Mouse (Mus musculus) central nervous system, embryonic 18 days (tissue): ENCODE measurements around the gene Tnip1. TPM values are rescaled to one million over a fixed set of nuclear protein-coding genes. Genes with fewer than 3 reads are reported as not detected.

Experiments used
- polyA plus RNA-seq: library from polyadenylated mRNA; depleted of rRNA; stranded (reverse); fragments of >200 nt; gene quantifications from 2 replicates; pipeline ENCODE4 v1.2.3, GENCODE M21; 2012; rRNA removed

The Tnip1 gene
- 11.8 and 12.5 TPM in 2 replicates for polyA plus RNA-seq

DNA sequence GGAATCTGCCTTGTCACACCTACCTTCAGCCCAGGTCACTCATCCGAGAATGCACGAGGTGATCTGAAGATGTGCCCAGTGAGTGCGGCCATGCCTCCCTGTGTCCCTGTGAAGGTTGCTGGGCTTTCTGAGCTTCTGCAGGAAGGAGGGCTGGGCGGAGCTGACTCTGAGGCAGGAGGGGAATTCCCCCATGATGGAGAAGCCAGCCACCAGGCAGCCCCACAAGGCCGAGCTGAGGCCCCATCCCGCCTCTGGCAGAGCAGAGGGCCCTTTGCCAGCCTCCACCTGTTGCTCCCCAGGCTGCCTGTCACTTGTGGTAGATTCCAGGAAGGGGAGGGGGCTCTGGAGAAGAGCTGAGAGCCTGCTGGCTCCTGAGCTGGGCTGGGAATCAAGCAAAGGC lies at the start of gene Tnip1:
Tnip1 (minus strand) TSS at position 108 of the 400 bp plus-strand sequence.

DNA sequence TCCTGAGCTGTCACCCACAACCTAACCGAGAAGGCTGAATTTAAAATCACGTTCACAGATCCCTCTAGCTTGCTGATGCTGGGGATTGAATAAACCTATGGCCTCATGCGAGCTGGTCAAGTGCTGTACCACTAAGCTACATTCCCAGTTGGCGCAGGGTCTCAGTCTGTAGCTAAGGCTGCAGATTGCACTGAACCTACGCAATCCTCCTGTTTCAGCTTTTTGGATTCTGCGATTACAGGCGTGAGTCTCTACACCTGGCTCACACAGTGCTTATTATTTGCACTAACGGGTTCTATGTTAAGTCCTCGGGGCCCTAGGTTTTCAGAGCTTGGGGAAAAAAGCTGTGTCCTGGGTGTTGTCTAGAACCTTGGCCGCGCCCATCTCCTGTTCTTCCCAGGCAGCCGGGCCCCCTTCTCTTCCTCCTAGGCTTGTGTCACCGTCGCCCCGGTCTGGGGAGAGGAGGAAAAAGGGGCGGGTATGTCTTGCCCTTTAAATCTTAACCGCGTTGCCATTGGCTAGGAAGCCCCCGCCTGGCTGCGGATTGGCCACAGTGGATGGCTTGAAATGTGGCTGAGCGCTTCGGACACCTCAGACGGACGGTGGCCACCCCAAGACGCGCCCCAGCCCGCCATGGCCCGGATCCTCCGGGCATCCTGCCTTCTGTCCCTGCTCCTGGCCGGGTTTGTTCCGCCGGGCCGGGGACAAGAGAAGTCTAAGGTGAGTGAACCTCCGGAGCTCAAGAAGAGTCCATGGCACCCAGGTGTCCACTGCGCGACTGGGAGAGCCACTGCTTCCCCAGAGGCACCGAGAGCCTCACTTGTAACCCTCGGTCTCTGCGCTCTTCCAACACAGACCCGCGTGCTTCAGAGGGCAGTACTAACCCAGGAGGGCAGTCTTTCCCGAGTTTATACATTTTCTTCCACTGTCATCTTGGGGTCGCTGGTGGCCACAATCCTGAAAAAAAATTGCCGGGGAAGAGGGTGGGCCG lies 60.1 kb downstream of the Tnip1 start, which contains the start of gene Gpx3:
Gpx3 (plus strand) TSS at position 121 of the 991 bp plus-strand sequence.

DNA sequence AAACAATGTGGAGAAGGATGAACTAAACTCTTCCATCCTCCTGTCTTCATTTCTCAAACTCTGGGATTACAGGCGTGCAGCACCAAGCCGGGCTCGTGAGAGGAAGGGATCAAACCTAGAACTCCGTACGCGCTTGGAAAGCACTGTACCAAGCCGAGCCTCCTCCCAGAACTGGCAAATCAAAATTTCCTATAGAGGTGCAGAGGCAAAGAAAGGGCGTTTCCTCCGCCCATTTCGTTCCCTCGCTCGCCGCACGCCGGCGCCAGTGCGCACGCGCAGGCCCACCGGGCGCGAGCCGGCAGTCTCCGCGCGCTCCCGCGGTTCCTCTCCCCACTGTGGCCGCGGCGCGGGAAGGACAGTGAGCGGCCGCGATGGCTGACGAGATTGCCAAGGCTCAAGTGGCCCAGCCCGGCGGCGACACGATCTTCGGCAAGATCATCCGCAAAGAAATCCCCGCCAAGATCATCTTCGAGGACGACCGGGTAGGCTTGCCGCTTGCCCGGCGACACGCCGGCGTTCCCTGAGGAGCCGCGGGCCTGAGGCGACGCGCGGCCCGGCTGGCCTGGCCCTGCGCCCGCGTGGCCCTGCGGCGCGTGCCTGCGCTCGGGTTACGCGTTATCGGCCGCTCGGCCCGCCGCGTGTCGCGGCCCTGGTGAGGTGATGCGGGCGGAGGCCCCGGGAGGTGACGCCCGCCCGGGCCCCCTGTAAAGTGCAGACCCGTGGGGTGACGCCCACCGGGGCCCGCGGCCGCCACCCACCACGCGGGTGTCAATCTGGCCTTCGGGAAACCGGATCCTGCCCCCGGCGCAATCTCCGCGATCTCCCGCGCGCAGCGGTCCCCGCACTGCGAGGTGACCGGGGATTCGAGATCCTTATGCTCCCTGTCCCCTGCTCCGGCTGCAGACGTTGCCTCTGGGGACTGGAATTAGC lies 96.3 kb downstream of the Tnip1 start, which contains the start of gene Hint1:
Hint1 (plus strand) TSS at position 265 of the 930 bp plus-strand sequence.

Other genes starting within 250 kb of the Tnip1 start
- 101 and 102 TPM in 2 replicates for gene Cdc42se2, start 175.2 kb downstream of the Tnip1 start, polyA plus RNA-seq
- gene Lyrm7, start 102.0 kb downstream of the Tnip1 start, polyA plus RNA-seq = 11.4 and 13.0 TPM in 2 replicates
- 836 and 975 TPM in 2 replicates for gene Hint1, start 96.5 kb downstream of the Tnip1 start, polyA plus RNA-seq
- gene Gpx3, start 60.5 kb downstream of the Tnip1 start, polyA plus RNA-seq = 11.4 and 14.7 TPM in 2 replicates
- gene Anxa6, start 70.5 kb upstream of the Tnip1 start, polyA plus RNA-seq = 44.2 and 55.6 TPM in 2 replicates
- gene Ccdc69, start 115.2 kb upstream of the Tnip1 start, polyA plus RNA-seq = 0.35 and 0.55 TPM in 2 replicates
- gene Gm2a, start 135.2 kb upstream of the Tnip1 start, polyA plus RNA-seq = 15.8 and 17.6 TPM in 2 replicates
- gene Slc36a3, start 188.8 kb upstream of the Tnip1 start, polyA plus RNA-seq = not detected in 2 replicates
- 0.18 and 1.3 TPM in 2 replicates for gene Slc36a2, start 222.2 kb upstream of the Tnip1 start, polyA plus RNA-seq
- gene Slc36a1, start 241.4 kb upstream of the Tnip1 start, polyA plus RNA-seq = 15.7 and 16.5 TPM in 2 replicates